Mouse (Mus musculus): ENCODE measurements around the gene Chchd2. TPM values are rescaled to one million over a fixed set of nuclear protein-coding genes. Genes with fewer than 3 reads are reported as not detected.
A peak's percentile ranks its signal among the peaks of the same experiment; 100 is the strongest.
"Not testable (repeated sequence)": the region's sequence is repeated elsewhere in the genome, so short reads cannot be mapped to it uniquely, and the experiment has no call there.

The Chchd2 gene
- polyA plus RNA-seq, 1 experiment from 2014 or later = 1,072 TPM

DNA sequence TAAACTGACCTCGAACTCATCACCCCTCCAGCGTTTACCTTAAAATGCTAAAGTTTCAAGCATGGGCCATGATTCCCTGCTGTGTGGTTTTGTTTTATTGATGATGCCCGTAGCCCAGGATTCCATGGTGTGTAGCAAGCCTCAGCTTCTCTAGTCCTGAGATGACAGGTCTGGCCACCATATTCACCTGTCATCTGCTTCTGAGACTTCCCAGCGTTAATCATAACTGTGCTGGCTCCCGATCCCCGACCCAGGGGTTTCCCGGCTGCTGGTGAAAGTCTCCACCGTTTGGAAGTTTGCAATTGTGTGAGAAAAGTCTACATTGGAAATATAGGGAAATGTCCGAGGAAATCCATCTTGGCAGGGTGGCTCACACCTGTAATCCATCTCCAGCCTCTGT, 21.9 kb upstream of the Chchd2 start:
- H3K4me2 ChIP-seq = peak overlapping the region; percentile 81
- H3K27me3 ChIP-seq = no peaks in the 10 kb centered on the region
- H3K36me3 ChIP-seq (ENCODE audit: poor library complexity, severe bottlenecking) = no peaks in the 10 kb centered on the region
- WGBS = 76% methylated on average over 9 of the region's 9 CpGs
- H3K9ac ChIP-seq = peak overlapping the region; percentile 88
- no peak for ATAC-seq
- no peaks in the 10 kb centered on the region for H3K9me3 ChIP-seq (replicated peaks)
- peaks cover 8% of the 10 kb centered on the region for H3K4me1 ChIP-seq
- H3K4me3 ChIP-seq = peak overlapping the region; percentile 72
- H3K27ac ChIP-seq = peak overlapping the region; percentile 91; the same call in 1 of the 2 replicates

DNA sequence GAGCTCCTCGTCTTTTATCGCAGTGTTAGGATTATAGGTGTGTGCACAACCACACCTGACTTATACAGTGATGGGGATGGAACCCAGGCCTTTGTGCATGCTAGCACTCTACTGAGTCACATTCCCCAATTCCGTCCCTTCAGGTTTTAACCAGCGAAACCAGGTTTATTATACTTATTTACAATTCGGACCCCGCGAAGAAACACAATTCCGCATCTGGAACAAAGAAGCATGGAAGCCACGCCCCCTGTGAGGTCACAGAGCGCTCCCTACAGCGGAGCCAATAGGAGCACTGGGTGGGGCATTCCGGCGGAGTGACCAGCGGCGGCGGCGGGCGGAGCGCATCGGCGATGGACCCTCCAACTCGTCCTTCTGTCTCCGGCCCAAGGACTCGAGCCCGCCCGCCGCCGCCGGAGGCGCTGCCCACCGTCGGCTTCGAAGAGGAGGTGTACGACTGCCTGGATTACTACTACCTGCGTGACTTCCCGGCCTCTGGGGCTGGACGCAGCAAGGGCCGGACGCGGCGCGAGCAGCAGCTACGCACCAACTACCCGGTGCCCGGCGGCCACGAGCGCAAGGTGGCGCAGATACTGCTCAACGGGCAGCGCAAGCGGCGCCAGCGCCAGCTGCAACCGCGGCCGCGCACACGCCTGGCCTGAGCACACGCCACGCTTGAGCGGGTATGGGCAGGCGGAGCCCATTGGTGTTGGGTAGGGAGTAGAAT, 21.1 kb upstream of the Chchd2 start, which contains the start of gene Nupr1l:
Gene Nupr1l, plus strand, starts transcription at position 299 of the 724 bp plus-strand sequence.
- H3K9me3 ChIP-seq (replicated peaks) = no peaks in the 10 kb centered on the region
- H3K4me1 ChIP-seq = peaks cover 8% of the 10 kb centered on the region
- peak within 1 kb of the TSS; percentile 88 for H3K9ac ChIP-seq
- H3K4me2 ChIP-seq = peak within 1 kb of the TSS; percentile 81
- no peaks in the 10 kb centered on the region for H3K36me3 ChIP-seq (ENCODE audit: poor library complexity, severe bottlenecking)
- peak; percentile 98 for ATAC-seq
- peak within 1 kb of the TSS; percentile 72 for H3K4me3 ChIP-seq
- H3K27me3 ChIP-seq = no peaks in the 10 kb centered on the region
- WGBS = under 1% methylated on average over 63 of the region's 63 CpGs
- peak within 1 kb of the TSS; percentile 91 for H3K27ac ChIP-seq

DNA sequence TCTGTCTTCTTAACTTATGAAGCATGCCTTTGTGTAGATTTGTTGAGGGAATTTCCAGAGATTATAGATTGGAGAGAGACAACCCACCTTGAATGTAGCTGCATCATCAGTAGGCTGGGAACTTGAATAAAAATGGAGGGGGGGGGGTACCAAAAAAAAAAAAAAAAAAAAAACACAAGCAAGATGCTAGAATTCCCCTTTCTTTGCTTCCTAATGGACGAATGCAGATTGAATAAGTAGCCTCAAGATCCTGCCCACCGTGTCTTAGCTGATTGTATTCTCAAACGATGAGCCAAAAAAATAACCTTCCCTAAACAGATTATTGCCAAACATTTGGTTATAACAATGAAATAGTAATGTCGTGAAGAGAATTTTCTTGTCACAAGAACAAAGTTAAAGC, 20.5 kb upstream of the Chchd2 start:
- H3K4me3 ChIP-seq = peak overlapping the region; percentile 72
- 21% methylated on average over 4 of the region's 4 CpGs for WGBS
- H3K4me2 ChIP-seq = peak overlapping the region; percentile 81
- peak overlapping the region; percentile 91 for H3K27ac ChIP-seq
- H3K9me3 ChIP-seq (replicated peaks) = no peaks in the 10 kb centered on the region
- ATAC-seq = no peak
- no peaks in the 10 kb centered on the region for H3K27me3 ChIP-seq
- H3K36me3 ChIP-seq (ENCODE audit: poor library complexity, severe bottlenecking) = peaks cover 5% of the 10 kb centered on the region
- H3K9ac ChIP-seq = peak overlapping the region; percentile 88
- peaks cover 8% of the 10 kb centered on the region for H3K4me1 ChIP-seq

DNA sequence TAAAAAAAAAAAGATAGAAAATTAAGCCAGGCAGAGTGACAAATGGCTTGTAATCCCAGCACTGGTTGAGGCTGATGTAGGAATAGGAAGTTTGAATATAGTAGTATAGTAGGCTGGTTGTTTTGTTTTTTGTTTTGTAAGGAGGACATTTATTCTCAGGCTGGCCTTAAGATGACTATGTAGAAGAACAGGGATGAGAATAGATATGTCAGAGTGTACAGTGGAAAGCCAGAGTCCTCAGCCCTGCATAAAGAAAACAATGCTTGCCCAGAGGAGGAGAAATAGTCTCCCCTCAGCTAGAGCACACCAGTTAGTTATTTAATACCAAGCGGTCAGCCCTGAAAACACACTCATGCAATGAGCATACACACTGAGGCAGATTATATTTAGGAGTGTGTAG, 11.2 kb upstream of the Chchd2 start, which contains the start of gene Phkg1:
Gene Phkg1, minus strand, starts transcription at position 101 of the 400 bp plus-strand sequence.
- H3K4me1 ChIP-seq = peaks cover 8% of the 10 kb centered on the region; the same call in 1 of the 2 replicates
- ATAC-seq = no peak
- 94% methylated on average over 1 of the region's 1 CpGs for WGBS
- no peak within 1 kb of the TSS for H3K27ac ChIP-seq
- H3K36me3 ChIP-seq (ENCODE audit: poor library complexity, severe bottlenecking) = peaks cover 17% of the 10 kb centered on the region
- no peak within 1 kb of the TSS for H3K4me2 ChIP-seq
- H3K9me3 ChIP-seq (replicated peaks) = no peaks in the 10 kb centered on the region
- no peak within 1 kb of the TSS for H3K9ac ChIP-seq
- H3K4me3 ChIP-seq = no peak within 1 kb of the TSS
- H3K27me3 ChIP-seq = 0 out of 2 replicates have a peak, but pooled peaks cover 2% of the 10 kb centered on the region

DNA sequence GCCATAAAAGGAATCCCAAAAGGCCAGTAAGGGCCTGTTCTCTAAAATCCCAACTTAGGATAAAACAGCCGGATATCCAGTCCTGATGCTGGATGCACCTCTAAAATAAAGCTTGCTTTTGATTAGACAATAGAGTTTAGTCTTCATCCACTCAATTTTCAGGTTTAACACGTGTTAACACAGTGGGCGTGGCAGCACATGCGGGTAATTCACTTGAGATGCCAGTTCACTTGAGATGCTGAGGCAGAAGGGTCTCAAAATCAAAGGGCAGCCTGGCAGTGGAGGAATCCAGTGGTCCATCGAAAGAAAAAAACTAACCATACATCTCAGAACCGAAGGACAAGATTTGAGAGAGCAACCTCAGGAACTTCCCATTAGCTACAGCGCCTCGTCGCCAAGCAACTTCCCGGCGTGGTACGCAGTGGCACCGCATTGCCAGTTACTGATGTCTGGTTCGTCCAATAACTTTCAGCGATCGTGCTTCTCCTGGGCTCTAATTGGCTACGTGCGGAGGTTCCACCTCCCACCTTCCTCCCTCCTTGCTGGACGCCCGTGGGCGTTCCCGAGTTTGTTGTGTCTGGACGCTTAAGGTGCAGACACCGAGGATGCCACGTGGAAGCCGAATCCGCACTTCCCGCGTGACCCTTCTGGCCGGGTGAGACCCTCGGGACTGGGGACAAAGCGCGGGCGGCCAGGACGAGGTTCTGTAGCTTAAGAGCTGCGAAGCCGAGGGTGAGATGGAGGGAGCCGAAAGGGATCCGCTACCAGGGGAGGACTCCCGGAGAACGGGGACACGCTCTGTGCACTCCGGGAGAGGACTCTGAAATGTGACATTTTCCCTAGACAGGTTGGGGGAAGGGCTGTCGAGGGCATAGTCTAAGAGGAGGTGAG, 8.2 kb upstream of the Chchd2 start, which contains the start of gene Zbed5:
Gene Zbed5, plus strand, starts transcription at position 526 of the 891 bp plus-strand sequence.
- Histone ChIP-seq H3K9ac (peak within 1 kb of the TSS; percentile 71), H3K9me3 (replicated peaks) (no peaks in the 10 kb centered on the region), H3K27me3 (0 out of 2 replicates have a peak, but pooled peaks cover 4% of the 10 kb centered on the region), H3K4me3 (peak within 1 kb of the TSS; percentile 57), H3K36me3 (ENCODE audit: poor library complexity, severe bottlenecking) (no peaks in the 10 kb centered on the region), H3K27ac (no peak within 1 kb of the TSS), H3K4me2 (peak within 1 kb of the TSS; percentile 77), H3K4me1 (peaks cover 8% of the 10 kb centered on the region; the same call in 1 of the 2 replicates)
- peak; percentile 100 for ATAC-seq
- 3% methylated on average over 44 of the region's 44 CpGs for WGBS

DNA sequence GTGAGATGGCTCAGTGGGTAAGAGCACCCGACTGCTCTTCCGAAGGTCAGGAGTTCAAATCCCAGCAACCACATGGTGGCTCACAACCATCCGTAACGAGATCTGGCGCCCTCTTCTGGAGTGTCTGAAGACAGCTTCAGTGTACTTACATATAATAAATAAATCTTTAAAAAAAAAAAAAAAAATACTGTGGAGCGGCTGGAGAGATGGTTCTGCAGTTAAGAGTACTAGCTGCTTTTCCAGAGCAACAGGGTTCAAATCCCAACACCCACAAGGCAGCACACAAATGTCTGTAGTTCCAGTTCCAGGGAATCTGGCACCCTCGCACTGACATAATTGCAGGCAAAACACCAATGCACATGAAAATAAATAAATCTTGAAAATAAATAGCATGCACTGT, 3.1 kb upstream of the Chchd2 start:
- H3K9me3 ChIP-seq (replicated peaks); ATAC-seq: not testable (repeated sequence)
- 87% methylated on average over 4 of the region's 7 CpGs for WGBS

DNA sequence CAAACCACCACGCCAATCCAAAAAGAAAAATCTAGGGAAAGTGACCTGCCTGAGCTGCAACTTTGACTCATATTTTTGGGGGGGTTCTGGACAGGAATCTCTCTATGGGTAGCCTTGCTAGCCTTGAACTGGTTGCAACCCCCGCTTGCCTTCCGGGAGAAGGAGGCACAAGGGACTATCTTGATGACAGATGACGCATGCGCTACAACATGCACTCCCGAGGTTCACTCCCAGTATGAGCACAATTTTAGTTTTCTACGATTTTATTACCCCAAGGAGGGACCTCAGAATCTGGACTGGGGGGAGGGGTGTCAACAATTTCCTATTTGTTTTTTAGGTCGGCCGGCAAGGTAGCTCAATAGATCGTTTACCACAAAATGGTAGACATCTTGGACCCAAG, 999 bp downstream of the Chchd2 start:
- peaks cover 24% of the 10 kb centered on the region for H3K4me1 ChIP-seq
- ATAC-seq = no peak
- 51% methylated on average over 10 of the region's 10 CpGs for WGBS
- no peaks in the 10 kb centered on the region for H3K9me3 ChIP-seq (replicated peaks)
- H3K4me2 ChIP-seq = peak overlapping the region; percentile 92
- peak overlapping the region; percentile 83 for H3K9ac ChIP-seq
- peak overlapping the region; percentile 92 for H3K27ac ChIP-seq
- peak overlapping the region; percentile 71 for H3K4me3 ChIP-seq
- H3K36me3 ChIP-seq (ENCODE audit: poor library complexity, severe bottlenecking) = peaks cover 36% of the 10 kb centered on the region
- no peaks in the 10 kb centered on the region for H3K27me3 ChIP-seq

More for the DNA sequence above, 3.1 kb upstream of the Chchd2 start:
- H3K9ac ChIP-seq; H3K36me3 ChIP-seq (ENCODE audit: poor library complexity, severe bottlenecking); H3K4me3 ChIP-seq; H3K4me2 ChIP-seq; H3K27me3 ChIP-seq; H3K27ac ChIP-seq: not testable (repeated sequence)
- peaks cover 13% of the 10 kb centered on the region for H3K4me1 ChIP-seq

DNA sequence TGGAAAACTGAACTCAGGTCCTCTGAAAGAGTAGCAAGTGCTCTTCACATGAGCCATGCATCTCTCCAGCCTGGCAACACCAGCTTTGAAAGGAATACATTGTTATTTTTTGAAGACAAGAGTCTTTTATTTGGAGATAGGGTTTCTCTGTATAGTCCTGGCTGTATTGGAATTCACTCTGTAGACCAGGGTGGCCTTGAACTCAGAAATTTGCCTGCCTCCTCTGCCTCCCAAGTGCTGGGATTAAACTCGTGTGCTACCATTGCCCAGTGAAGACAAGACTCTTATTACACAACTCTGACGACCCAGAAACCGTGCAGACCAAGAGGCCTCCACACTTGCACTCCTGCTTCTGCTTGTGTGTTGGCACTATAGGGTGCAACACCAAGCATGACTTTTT, 7.4 kb downstream of the Chchd2 start:
- peaks cover 6% of the 10 kb centered on the region for H3K4me1 ChIP-seq
- H3K4me3 ChIP-seq = no peak overlapping the region
- no peak for ATAC-seq
- H3K9me3 ChIP-seq (replicated peaks) = no peaks in the 10 kb centered on the region; the same call in 1 of the 2 replicates
- H3K27me3 ChIP-seq = no peaks in the 10 kb centered on the region
- H3K36me3 ChIP-seq (ENCODE audit: poor library complexity, severe bottlenecking) = peaks cover 54% of the 10 kb centered on the region
- 76% methylated on average over 3 of the region's 3 CpGs for WGBS
- H3K4me2 ChIP-seq = no peak overlapping the region
- H3K9ac ChIP-seq = no peak overlapping the region
- no peak overlapping the region for H3K27ac ChIP-seq

DNA sequence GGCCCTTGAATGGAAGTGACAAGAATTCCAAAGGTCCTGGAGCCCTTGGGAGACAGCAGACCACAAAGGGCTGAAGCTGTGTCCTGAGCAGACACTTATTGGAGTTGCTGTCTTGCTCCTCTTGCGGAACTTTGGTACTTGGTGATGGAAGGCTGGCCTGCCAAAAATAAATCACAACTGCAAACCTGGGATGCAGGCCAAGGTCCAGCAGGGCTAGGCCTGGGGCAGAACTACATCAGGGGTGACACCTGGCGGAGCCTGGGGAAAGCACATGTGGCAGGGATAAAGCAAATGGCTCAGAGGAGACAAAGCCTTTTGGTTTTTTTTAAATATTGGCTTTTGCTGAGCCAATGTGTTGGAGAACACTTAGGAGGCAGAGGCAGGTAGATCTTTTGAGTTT, 8.3 kb downstream of the Chchd2 start:
- H3K4me2 ChIP-seq = no peak overlapping the region
- no peaks in the 10 kb centered on the region; the same call in 1 of the 2 replicates for H3K9me3 ChIP-seq (replicated peaks)
- no peak overlapping the region for H3K4me3 ChIP-seq
- H3K9ac ChIP-seq = no peak overlapping the region
- 61% methylated on average over 2 of the region's 2 CpGs for WGBS
- no peak for ATAC-seq
- no peaks in the 10 kb centered on the region for H3K4me1 ChIP-seq
- H3K36me3 ChIP-seq (ENCODE audit: poor library complexity, severe bottlenecking) = peaks cover 46% of the 10 kb centered on the region
- H3K27me3 ChIP-seq = no peaks in the 10 kb centered on the region
- no peak overlapping the region for H3K27ac ChIP-seq

DNA sequence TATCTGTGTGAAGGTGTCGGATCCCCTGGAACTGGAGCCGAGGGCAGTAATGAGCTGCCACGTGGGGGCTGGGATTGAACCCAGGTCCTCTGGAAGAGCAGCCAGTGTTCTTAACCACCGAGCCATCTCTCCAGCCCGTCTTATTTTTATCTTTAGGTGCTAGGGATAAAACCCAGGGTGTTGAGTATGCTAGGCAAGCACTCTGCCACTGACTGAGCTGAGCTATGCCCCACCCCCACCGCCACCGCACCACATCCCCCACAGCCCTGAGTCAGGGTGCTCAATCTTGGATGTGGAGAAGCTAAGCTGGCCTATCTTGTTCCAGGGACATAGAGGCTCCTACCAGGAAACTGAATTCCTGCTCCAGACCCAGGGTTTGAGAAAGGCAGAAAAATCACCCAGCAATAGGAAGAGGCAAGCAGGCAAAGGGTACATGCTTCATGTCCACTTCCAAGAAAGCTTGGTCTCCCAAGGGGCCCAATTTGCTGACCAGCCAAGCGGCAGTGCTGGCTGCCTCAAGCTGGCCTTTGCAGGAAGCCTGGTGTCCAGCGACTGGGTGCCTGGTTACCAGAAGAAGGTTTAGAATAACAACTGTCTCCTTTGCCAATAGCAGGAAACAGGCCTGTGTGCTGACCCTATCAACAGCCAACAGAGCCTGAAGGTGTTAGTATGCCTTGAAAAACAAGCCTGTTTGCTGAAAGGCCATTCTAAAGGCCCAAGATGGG, 9.4 kb downstream of the Chchd2 start:
- H3K27me3 ChIP-seq = no peaks in the 10 kb centered on the region
- no peaks in the 10 kb centered on the region for H3K4me1 ChIP-seq
- no peak for ATAC-seq
- no peak overlapping the region for H3K27ac ChIP-seq
- peaks cover 39% of the 10 kb centered on the region for H3K36me3 ChIP-seq (ENCODE audit: poor library complexity, severe bottlenecking)
- H3K9ac ChIP-seq = no peak overlapping the region
- no peak overlapping the region for H3K4me2 ChIP-seq
- 81% methylated on average over 9 of the region's 9 CpGs for WGBS
- no peak overlapping the region for H3K4me3 ChIP-seq
- H3K9me3 ChIP-seq (replicated peaks) = no peaks in the 10 kb centered on the region; the same call in 1 of the 2 replicates

DNA sequence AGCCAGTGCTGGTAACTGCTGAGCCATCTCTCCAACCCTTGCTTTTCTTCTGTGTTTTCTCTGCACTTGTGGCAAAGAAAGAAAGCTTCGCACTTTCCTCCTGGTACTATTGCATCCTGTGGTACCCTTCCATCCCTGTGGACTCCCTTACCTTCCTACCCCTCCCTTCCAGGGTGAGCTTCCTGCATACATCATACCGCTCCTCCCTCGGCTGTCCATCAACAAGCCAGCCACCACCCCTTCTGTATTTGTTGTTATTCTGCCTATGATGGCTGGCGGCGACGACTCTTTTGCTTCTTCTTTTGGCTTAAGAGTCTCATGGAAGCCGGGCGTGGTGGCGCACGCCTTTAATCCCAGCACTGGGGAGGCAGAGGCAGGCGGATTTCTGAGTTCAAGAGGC, 12.2 kb downstream of the Chchd2 start:
- Histone ChIP-seq H3K4me1 (no peaks in the 10 kb centered on the region), H3K4me3 (no peak overlapping the region), H3K27ac (no peak overlapping the region), H3K9me3 (replicated peaks) (no peaks in the 10 kb centered on the region; the same call in 1 of the 2 replicates), H3K27me3 (no peaks in the 10 kb centered on the region), H3K4me2 (no peak overlapping the region), H3K36me3 (ENCODE audit: poor library complexity, severe bottlenecking) (peaks cover 13% of the 10 kb centered on the region; the same call in 1 of the 2 replicates), H3K9ac (no peak overlapping the region)
- 83% methylated on average over 11 of the region's 11 CpGs for WGBS
- no peak for ATAC-seq

All from forebrain, embryonic 13.5 days (tissue).